Mouse (Mus musculus): Measurements from ENCODE around the gene Gh. TPM values are rescaled to one million over a fixed set of nuclear protein-coding genes. Genes with fewer than 3 reads are reported as not detected.
A peak's percentile ranks its signal among the peaks of the same experiment; 100 is the strongest.

Gene Gh
- polyA plus RNA-seq, 1 experiment from 2014 or later = not detected

DNA sequence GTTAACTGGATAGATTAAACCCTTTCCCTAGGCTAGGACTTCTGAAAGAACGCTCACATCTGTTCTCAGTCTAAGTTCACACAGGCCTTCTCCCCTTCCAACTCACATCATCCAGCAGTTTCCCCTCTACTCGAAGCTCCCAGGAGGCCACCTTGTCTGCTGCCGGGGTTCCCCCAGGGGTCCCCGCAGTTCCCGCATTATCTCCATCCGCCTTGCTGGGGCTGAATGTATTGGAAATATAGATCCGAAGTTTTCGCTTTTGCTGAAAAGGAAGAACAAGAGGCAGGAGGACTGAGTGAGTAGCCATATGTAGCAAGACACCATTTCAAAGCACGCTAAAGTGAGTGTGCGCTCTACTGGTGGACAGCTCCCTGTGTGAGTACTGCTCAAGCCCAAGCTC is 35.2 kb downstream of the Gh start:
- H3K9me3 ChIP-seq = no peaks in the 10 kb centered on the region
- no peak overlapping the region for H3K9ac ChIP-seq
- no peak overlapping the region for H3K4me2 ChIP-seq (replicated peaks)
- 93% methylated on average over 10 of the region's 10 CpGs for WGBS
- no peak for ATAC-seq (ENCODE audit: low FRiP score, low read depth)
- no peak overlapping the region for H3K4me3 ChIP-seq
- H3K27ac ChIP-seq = no peak overlapping the region
- H3K36me3 ChIP-seq = peaks cover 59% of the 10 kb centered on the region
- no peaks in the 10 kb centered on the region for H3K27me3 ChIP-seq (replicated peaks)
- peaks cover 39% of the 10 kb centered on the region for H3K4me1 ChIP-seq

DNA sequence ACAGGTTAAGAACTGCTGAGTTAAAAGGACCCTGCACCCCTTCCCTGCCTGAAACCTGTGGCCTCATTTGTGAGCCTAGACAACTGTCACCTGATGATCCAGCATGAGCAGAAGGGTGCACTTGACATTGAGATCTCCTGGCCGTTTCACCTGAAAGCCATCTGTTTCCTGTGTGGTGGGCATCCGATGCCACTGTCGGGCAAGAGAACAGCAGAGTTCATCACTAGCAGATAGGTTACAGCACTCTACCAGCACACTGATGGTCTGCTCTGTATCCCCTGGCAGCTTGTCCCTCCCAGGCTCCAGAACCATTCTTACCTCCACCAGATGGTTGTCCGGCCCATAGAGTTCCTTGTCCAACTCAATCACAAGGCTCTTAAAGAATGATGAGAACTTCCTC is 36.1 kb downstream of the Gh start:
- Histone ChIP-seq H3K9me3 (no peaks in the 10 kb centered on the region), H3K36me3 (peaks cover 68% of the 10 kb centered on the region), H3K27me3 (replicated peaks) (no peaks in the 10 kb centered on the region), H3K27ac (no peak overlapping the region), H3K9ac (no peak overlapping the region), H3K4me2 (replicated peaks) (no peak overlapping the region), H3K4me1 (peaks cover 34% of the 10 kb centered on the region), H3K4me3 (no peak overlapping the region)
- no peak for ATAC-seq (ENCODE audit: low FRiP score, low read depth)
- 91% methylated on average over 4 of the region's 4 CpGs for WGBS

DNA sequence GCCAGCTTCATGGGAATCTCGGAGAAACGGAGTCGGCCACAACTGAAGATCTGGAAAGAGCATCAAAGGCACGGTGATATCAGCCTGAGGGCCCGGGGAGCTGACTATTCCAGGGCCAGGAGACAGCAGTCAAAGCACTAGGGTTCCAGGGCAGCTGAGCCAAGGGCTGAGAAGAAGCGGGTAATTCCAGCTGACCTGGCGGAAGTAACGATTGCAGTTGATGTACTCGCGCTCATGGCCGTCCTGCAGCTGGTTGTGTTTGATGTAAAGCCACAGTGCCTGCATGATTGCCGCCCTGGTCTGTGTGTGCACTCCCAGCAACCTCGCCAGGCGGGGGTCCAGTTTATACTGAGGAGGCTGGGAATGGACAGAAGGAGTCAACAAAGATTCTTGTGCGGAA is 36.7 kb downstream of the Gh start:
- Histone ChIP-seq H3K9me3 (no peaks in the 10 kb centered on the region), H3K4me3 (no peak overlapping the region), H3K9ac (no peak overlapping the region), H3K36me3 (peaks cover 69% of the 10 kb centered on the region), H3K4me2 (replicated peaks) (no peak overlapping the region), H3K27ac (no peak overlapping the region), H3K4me1 (peaks cover 28% of the 10 kb centered on the region), H3K27me3 (replicated peaks) (no peaks in the 10 kb centered on the region)
- 92% methylated on average over 15 of the region's 15 CpGs for WGBS
- ATAC-seq (ENCODE audit: low FRiP score, low read depth) = no peak

DNA sequence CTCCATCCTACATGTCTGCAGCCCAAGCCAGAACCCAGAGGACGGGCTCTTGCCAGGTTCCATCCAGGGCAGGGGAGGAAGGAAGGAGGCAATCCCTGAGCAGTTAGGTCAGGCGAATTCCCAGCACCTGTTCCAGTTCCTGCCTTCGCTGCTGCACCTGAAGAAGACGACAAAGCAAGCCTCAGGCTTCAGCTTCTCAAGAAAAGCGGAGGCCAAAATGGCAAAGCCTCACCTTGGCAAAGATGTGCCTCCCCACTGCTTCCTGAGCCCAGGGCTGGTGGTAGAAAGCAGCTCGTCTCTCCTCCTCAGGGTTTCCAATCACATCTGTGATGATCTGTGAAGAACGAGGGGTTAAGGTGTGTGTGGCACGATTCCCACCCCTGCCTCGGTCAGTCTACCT is 37.7 kb downstream of the Gh start:
- peaks cover 75% of the 10 kb centered on the region for H3K36me3 ChIP-seq
- 90% methylated on average over 9 of the region's 9 CpGs for WGBS
- ATAC-seq (ENCODE audit: low FRiP score, low read depth) = no peak

DNA sequence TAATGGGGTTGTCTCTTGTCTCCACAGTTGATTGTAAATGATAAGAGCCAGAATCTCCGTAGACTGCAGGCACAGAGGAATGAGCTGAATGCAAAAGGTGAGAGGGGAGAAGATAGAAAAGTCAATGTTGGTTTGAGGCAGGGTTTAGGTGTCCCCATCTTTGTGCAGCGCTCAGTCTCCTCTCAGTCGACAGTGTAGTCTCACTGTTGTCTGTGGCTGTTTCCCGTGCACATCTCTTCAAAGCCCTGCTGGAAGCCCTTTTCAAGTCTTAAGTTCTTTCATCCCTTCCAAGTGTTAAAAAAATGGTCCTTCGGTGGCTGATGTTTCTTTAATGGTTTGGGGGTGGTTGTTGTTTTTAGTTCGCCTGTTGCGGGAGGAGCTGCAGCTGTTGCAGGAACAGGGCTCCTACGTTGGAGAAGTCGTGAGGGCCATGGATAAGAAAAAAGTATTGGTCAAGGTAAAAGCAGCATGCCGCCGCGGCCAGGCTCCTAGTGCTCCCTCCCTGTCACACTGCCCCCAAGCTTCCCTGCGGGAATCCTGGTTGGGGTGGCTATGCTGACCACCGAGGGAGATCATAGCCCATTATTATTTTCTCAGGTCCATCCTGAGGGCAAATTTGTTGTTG is 40.7 kb downstream of the Gh start:
- Histone ChIP-seq H3K27ac (no peak overlapping the region), H3K27me3 (replicated peaks) (no peaks in the 10 kb centered on the region), H3K9ac (no peak overlapping the region), H3K9me3 (no peaks in the 10 kb centered on the region), H3K4me1 (peaks cover 11% of the 10 kb centered on the region), H3K36me3 (peaks cover 76% of the 10 kb centered on the region), H3K4me2 (replicated peaks) (no peak overlapping the region), H3K4me3 (no peak overlapping the region)
- ATAC-seq (ENCODE audit: low FRiP score, low read depth) = no peak
- 84% methylated on average over 14 of the region's 14 CpGs for WGBS

More for the DNA sequence above, 37.7 kb downstream of the Gh start:
- no peaks in the 10 kb centered on the region for H3K27me3 ChIP-seq (replicated peaks)
- peaks cover 21% of the 10 kb centered on the region for H3K4me1 ChIP-seq
- H3K9me3 ChIP-seq = no peaks in the 10 kb centered on the region
- no peak overlapping the region for H3K27ac ChIP-seq
- no peak overlapping the region for H3K4me3 ChIP-seq
- H3K4me2 ChIP-seq (replicated peaks) = no peak overlapping the region
- no peak overlapping the region for H3K9ac ChIP-seq

DNA sequence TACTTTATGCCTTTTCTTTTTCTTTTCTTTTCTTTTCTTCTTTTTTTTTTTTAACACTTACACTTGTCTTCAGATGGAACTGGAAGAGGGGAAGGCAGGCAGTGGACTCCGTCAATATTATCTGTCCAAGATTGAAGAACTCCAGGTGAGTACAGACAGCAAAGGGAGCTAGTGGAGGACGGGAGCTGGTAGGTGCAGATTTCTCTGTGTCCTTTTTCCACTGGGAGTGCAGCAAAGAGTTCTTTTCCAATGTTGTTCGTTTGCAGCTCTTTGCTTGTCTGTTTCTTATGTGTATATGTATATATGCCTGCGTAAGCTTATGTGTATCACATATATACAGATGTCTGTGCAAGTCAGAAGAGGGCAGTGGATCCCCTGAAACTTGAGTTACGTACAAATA is 44.9 kb downstream of the Gh start:
- no peak for ATAC-seq (ENCODE audit: low FRiP score, low read depth)
- Histone ChIP-seq H3K9ac (0 out of 2 replicates have a peak overlapping the region, but pooled peaks have one; percentile 38), H3K27ac (no peak overlapping the region), H3K4me1 (peaks cover 20% of the 10 kb centered on the region), H3K27me3 (replicated peaks) (no peaks in the 10 kb centered on the region), H3K36me3 (peaks cover 54% of the 10 kb centered on the region), H3K9me3 (no peaks in the 10 kb centered on the region), H3K4me3 (peak overlapping the region; percentile 82), H3K4me2 (replicated peaks) (peak overlapping the region; percentile 96)
- 74% methylated on average over 5 of the region's 5 CpGs for WGBS

DNA sequence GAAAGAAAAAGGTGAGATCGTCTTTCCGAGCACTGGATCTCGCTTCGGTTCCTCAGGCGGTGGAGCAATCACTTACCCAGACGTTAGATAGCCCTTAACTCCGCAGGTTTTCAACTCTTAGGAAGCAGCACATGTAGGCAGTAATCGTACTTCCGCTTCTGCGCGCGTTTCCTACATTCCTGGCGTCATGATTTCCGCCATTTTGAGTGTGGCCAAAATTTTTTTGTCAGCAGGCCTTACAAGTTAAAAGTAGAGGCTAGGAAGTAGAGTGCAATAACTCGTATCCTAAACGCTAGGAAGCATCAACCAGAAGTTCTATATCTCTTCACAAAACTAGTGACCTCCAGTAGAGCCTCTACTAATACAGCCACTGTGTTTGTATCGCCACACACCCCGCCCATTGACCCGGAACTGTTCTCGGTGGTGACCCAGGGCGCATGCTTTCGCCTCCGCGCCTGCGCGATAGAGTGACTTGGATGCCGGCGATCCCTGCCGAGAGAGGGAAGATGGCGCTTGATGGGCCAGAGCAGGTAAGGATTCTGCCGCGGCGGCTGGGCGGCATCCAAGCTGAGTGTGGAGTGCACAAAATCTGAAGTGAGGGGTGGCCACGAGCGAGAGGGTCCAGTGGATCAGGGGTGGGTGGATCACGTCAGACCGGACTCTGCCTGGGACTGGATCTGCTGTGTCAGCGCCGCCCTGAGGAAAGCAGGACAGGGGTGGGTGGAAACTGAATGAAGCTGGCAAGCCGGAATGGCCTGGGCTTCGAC is 45.8 kb downstream of the Gh start, which contains the start of the genes Ftsj3 and Psmc5:
Gene Ftsj3, minus strand, starts transcription at position 395 of the 767 bp plus-strand sequence.
Gene Psmc5, plus strand, starts transcription at position 470 of the 767 bp plus-strand sequence.
- WGBS = under 1% methylated on average over 42 of the region's 42 CpGs
- peaks cover 20% of the 10 kb centered on the region for H3K4me1 ChIP-seq
- H3K4me2 ChIP-seq (replicated peaks) = peak within 1 kb of the TSS; percentile 96
- H3K4me3 ChIP-seq = peak within 1 kb of the TSS; percentile 82
- peak; percentile 95 for ATAC-seq (ENCODE audit: low FRiP score, low read depth)
- H3K9ac ChIP-seq = peak within 1 kb of the TSS; percentile 75
- H3K27ac ChIP-seq = peak within 1 kb of the TSS; percentile 50; the same call in 1 of the 2 replicates
- H3K36me3 ChIP-seq = peaks cover 54% of the 10 kb centered on the region
- no peaks in the 10 kb centered on the region for H3K9me3 ChIP-seq
- no peaks in the 10 kb centered on the region for H3K27me3 ChIP-seq (replicated peaks)

DNA sequence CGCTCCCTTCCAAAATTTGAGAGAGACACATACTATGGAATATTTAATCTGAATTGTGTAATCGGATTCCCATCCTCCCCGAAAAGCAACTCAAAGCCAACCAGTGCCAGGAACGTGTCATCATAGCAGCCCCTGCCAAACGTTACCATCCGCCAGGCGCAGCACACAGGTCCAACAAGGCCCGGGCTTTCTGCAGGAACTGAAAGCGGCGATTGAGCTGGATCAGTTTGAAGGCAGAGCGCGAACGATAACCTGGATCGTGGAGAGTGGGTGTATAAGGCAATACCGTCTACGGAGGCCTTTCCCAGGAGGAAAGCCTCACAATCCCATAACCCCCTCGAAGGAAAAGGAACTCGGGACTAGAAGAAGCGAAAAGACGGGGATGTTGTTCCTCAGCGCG is 46.5 kb downstream of the Gh start:
- peak overlapping the region; percentile 82 for H3K4me3 ChIP-seq
- ATAC-seq (ENCODE audit: low FRiP score, low read depth) = no peak
- 4% methylated on average over 22 of the region's 22 CpGs for WGBS
- H3K27me3 ChIP-seq (replicated peaks) = no peaks in the 10 kb centered on the region
- no peak overlapping the region for H3K27ac ChIP-seq
- peak overlapping the region; percentile 96 for H3K4me2 ChIP-seq (replicated peaks)
- H3K9me3 ChIP-seq = no peaks in the 10 kb centered on the region
- H3K36me3 ChIP-seq = peaks cover 56% of the 10 kb centered on the region
- peaks cover 20% of the 10 kb centered on the region for H3K4me1 ChIP-seq
- peak overlapping the region; percentile 75 for H3K9ac ChIP-seq

DNA sequence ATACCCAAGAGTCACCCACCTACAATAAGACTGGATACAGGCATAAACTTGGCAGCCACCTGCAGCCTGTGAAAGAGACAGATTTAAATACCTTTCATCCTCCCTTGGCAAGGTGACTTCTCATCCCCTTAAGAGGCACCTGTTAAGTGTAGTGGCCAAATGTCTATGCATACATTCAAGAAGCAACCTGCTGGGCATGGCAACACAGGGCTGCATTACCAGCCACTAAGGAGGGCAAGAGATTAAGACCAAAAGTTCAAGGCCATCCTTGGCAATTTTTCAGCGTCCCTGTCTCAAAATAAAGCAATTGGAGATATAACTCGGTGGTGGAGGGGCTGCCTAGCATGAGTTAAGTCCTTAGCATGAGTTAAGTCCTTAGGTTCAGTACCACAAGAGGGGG is 46.9 kb downstream of the Gh start:
- H3K27me3 ChIP-seq (replicated peaks) = no peaks in the 10 kb centered on the region
- no peaks in the 10 kb centered on the region for H3K9me3 ChIP-seq
- peak overlapping the region; percentile 82 for H3K4me3 ChIP-seq
- WGBS = 19% methylated on average over 2 of the region's 2 CpGs
- ATAC-seq (ENCODE audit: low FRiP score, low read depth) = no peak
- H3K36me3 ChIP-seq = peaks cover 60% of the 10 kb centered on the region
- H3K27ac ChIP-seq = no peak overlapping the region
- H3K4me2 ChIP-seq (replicated peaks) = peak overlapping the region; percentile 96
- H3K4me1 ChIP-seq = peaks cover 20% of the 10 kb centered on the region
- peak overlapping the region; percentile 75 for H3K9ac ChIP-seq

Other genes starting within 250 kb of the Gh start
- gene Taco1, start 235.8 kb downstream of the Gh start, polyA plus RNA-seq (2016; fragmentation: Nextera tagmentation; extraction: Ambion mirVana) = 9.3 and 10.3 TPM in 2 replicates
- 24.4 and 25.3 TPM in 2 replicates for gene Map3k3, start 217.3 kb downstream of the Gh start, polyA plus RNA-seq (2016; fragmentation: Nextera tagmentation; extraction: Ambion mirVana)
- gene Gm10840, start 141.0 kb downstream of the Gh start, polyA plus RNA-seq (2016; fragmentation: Nextera tagmentation; extraction: Ambion mirVana) = not detected in 2 replicates
- gene Limd2, start 141.0 kb downstream of the Gh start, polyA plus RNA-seq (2016; fragmentation: Nextera tagmentation; extraction: Ambion mirVana) = 277 and 281 TPM in 2 replicates
- gene Strada, start 99.7 kb downstream of the Gh start, polyA plus RNA-seq (2016; fragmentation: Nextera tagmentation; extraction: Ambion mirVana) = 37.1 and 38.3 TPM in 2 replicates
- gene Ccdc47, start 85.5 kb downstream of the Gh start, polyA plus RNA-seq (2016; fragmentation: Nextera tagmentation; extraction: Ambion mirVana) = 89.5 and 90.2 TPM in 2 replicates
- 108 and 113 TPM in 2 replicates for gene Ddx42, start 84.9 kb downstream of the Gh start, polyA plus RNA-seq (2016; fragmentation: Nextera tagmentation; extraction: Ambion mirVana)
- gene Ftsj3, start 45.8 kb downstream of the Gh start, polyA plus RNA-seq (2016; fragmentation: Nextera tagmentation; extraction: Ambion mirVana) = 52.3 TPM in 2 replicates
- 358 and 381 TPM in 2 replicates for gene Psmc5, start 45.7 kb downstream of the Gh start, polyA plus RNA-seq (2016; fragmentation: Nextera tagmentation; extraction: Ambion mirVana)
- gene Smarcd2, start 28.9 kb downstream of the Gh start, polyA plus RNA-seq (2016; fragmentation: Nextera tagmentation; extraction: Ambion mirVana) = 38.4 and 40.7 TPM in 2 replicates
- 0.10 and 0.19 TPM in 2 replicates for gene Tcam1, start 25.2 kb downstream of the Gh start, polyA plus RNA-seq (2016; fragmentation: Nextera tagmentation; extraction: Ambion mirVana)
- 1.0 and 1.3 TPM in 2 replicates for gene Cd79b, start 12.9 kb upstream of the Gh start, polyA plus RNA-seq (2016; fragmentation: Nextera tagmentation; extraction: Ambion mirVana)
- 0.03 and 0.13 TPM in 2 replicates for gene Scn4a, start 51.4 kb upstream of the Gh start, polyA plus RNA-seq (2016; fragmentation: Nextera tagmentation; extraction: Ambion mirVana)
- not detected in 2 replicates for gene Prr29, start 63.6 kb upstream of the Gh start, polyA plus RNA-seq (2016; fragmentation: Nextera tagmentation; extraction: Ambion mirVana)
- 15.6 and 16.6 TPM in 2 replicates for gene Icam2, start 86.2 kb upstream of the Gh start, polyA plus RNA-seq (2016; fragmentation: Nextera tagmentation; extraction: Ambion mirVana)
- 6.2 and 6.3 TPM in 2 replicates for gene Ern1, start 186.0 kb upstream of the Gh start, polyA plus RNA-seq (2016; fragmentation: Nextera tagmentation; extraction: Ambion mirVana)